Mouse (Mus musculus): Measurements from ENCODE around the gene Gars.

Gars gene

DNA sequence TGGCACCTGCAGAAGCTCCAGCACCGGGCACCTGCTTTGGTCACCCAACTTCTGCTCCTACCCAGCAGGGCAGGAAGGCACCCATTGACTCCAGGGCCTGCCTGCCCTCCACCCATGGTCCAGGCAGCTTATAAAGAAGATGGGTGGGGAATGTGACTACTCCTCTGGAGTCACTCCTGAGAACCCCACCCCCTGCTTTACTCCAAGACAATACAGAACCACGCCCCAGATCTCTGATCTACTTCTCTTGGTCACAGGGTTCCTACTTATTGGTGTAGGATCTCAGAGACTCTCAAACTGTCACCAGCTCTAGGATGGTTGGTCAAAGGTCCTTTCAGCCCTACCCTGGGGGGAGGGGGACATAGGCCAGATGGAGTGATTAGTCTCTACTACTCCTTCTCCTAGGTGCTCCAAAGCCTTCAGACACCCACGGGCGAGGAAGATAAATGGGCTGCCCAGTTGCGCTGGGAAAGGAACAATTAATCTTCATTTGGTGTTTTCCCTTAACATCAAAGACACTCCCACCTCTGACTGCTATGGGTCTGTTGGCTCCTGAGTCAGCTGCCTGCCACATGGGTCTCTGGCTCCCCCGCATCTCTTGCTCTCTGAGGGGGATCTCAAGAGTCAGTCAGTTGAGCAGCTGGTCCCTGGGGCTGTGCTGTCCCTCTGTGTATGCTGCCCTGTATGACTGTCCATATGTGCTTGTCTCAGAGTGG is 55.8 kb downstream of the Gars start:
- DNase-seq (ENCODE audit: low read depth, low spot score): no peak

GRCm38 (mm10) chr6:55098030-55098429 is 60.2 kb downstream of the Gars start:
- DNase-seq (ENCODE audit: low read depth, low spot score): no peak

DNA sequence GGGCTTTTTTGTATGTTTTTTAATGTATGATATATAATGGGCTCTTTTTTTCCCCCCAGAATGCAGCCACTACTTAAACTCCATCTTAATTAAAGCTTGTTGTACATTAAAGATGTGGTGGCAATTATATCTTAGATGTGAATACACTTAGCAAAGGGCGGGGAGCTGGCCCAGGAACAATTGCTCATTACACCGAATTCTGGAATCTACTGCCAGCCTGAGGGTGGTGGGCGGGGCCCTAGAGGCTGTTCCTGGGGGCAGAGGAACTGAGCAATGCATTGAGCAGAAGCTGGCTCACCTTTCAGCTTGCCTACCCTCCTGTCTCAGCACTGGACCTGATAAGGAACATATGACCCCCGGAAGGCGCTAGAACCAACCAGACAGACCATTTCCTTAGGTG is 60.8 kb downstream of the Gars start:
- no peak for DNase-seq (ENCODE audit: low read depth, low spot score)

- DNase-seq (ENCODE audit: low read depth, low spot score): peak; percentile 40
Observed at GRCm38 (mm10) chr6:55108358-55108757, 70.6 kb downstream of the Gars start.

DNA sequence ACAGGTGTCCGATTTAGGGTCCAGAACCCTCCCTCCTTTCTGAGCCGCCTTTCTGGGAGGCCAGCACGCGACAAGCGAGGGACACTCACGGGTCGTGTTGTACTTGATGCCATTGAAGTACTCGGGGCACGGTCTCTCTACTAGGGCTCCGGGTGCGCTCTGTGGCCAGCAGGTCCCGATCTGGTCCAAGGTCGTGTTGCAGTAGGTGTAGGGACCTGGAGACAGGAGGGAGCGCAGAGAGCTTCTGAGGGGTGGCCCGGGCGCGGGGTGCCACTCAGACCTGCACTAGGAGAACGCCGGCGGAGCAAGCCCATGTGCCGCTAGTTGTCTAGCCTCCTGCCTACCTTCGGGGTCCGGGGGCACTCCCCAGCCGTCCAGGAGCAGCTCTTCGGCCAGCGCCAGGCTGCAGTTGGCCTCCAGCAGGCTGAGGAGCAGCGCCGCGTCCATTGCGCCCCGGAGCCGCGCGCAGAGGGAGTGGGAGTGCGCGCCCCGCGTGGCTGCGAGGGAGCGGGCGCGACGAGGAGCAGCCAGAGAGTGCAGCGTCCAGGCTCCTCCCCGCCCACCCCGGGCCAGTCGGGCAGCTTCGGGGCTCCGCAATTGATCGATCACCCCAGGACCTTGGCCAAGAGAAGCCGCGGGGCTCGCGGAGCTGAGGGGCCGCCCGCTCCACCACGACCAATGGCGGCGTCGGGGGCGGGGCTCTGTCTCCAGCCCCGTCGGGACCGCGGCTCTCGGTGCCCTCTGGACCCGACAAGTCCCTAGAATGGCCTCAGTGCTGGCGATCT is 79.7 kb downstream of the Gars start:
- DNase-seq (ENCODE audit: low read depth, low spot score): no peak

DNA sequence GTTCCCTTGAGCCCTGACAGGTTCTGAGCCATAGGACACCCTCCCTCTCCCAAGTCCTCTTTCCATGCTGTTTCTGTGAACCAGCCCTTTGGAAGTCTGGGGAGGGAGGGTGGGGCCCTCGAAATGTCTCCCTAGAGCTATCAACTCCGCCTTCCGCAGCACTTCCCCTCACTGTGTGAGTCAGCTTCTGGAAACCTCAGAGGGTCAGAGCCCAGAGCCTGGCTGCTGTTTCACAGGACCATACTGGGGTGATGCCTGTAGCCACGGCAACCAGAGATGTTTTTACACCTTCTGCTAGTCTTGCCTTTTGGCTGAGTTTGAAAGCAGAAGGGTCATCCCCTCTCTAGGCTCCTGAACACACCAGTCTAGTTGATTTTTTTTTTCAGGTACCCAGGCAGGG is 85.2 kb downstream of the Gars start:
- no peak for DNase-seq (ENCODE audit: low read depth, low spot score)

- no peak for DNase-seq (ENCODE audit: low read depth, low spot score)
Observed at GRCm38 (mm10) chr6:55126576-55126975, 88.8 kb downstream of the Gars start.

DNA sequence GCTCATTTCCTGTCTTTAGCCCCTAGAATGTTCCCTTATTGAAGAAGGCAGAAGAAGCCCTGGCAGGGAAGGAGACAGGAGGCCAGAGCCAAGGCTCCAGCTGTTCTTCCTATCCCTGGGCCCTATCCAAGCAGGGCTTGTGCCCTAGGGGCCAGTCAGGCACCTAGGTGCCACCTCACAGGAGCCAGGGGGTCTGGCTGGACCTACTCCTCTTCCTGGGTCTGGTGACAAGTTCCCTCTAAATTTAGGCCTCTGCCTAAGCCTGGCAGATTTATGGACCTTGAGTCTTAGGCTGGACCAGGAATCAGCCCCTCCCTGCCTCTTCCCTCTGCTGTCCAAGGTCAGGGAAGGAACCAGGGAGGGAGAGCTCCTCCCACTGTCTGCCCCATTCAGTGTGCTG is 90.6 kb downstream of the Gars start:
- no peak for DNase-seq (ENCODE audit: low read depth, low spot score)

Measured in WW6 (cell line).